Mouse (Mus musculus) hindbrain, embryonic 14.5 days (tissue): ENCODE results near the gene Ifit2. TPM values are rescaled to one million over a fixed set of nuclear protein-coding genes. Genes with fewer than 3 reads are reported as not detected.

Experiments used
- ATAC-seq: fragments of 200-750 bp; cut with Nextera tagmentation; 2 replicates; pipeline ENCODE4 v1.8.0; 2017; ENCODE audit warnings: moderate number of reproducible peaks, mild to moderate bottlenecking, moderate TSS enrichment, moderate library complexity; ENCODE audit not compliant: low FRiP score
- DNase-seq: peaks from one replicate; pipeline ENCODE4 v3.0.0-alpha.2; 2015; ENCODE audit warnings: low spot score
- H3K27ac ChIP-seq: fragments of 300-500 bp; sonication (generic); 2 replicates; pipeline ENCODE4 v1.5.1; 2014; ENCODE audit warnings: mild to moderate bottlenecking, moderate library complexity
- H3K27me3 ChIP-seq: fragments of 300-500 bp; sonication (generic); 2 replicates; pipeline ENCODE4 v1.6.1; 2014; ENCODE audit warnings: mild to moderate bottlenecking, low read length, mixed read lengths; ENCODE audit not compliant: control insufficient read depth, insufficient read depth
- H3K36me3 ChIP-seq: fragments of 300-500 bp; sonication (generic); replicated peaks from 2 replicates; pipeline ENCODE4 v1.6.1; 2014; ENCODE audit not compliant: control insufficient read depth, insufficient read depth
- H3K4me1 ChIP-seq: fragments of 300-500 bp; sonication (generic); replicated peaks from 2 replicates; pipeline ENCODE4 v1.6.1; 2014; ENCODE audit warnings: antibody characterized with exemption, low read length, mixed read lengths; ENCODE audit not compliant: control insufficient read depth, insufficient read depth
- H3K4me2 ChIP-seq: fragments of 300-500 bp; sonication (generic); replicated peaks from 2 replicates; pipeline ENCODE4 v1.6.1; 2014; ENCODE audit warnings: mild to moderate bottlenecking, moderate library complexity
- H3K4me3 ChIP-seq: fragments of 300-500 bp; sonication (generic); replicated peaks from 2 replicates; pipeline ENCODE4 v1.5.1; 2014; ENCODE audit warnings: mild to moderate bottlenecking, low read length
- H3K9ac ChIP-seq: fragments of 300-500 bp; sonication (generic); 2 replicates; pipeline ENCODE4 v1.6.1; 2014
- H3K9me3 ChIP-seq: fragments of 300-500 bp; sonication (generic); 2 replicates; pipeline ENCODE4 v1.6.1; 2016; ENCODE audit warnings: low read length; ENCODE audit not compliant: control insufficient read depth
- WGBS: fragments of 180-500 bp; shearing (Covaris S2); extraction: QIAGEN DNeasy Blood & Tissue Kit; methylation state at CpG from one replicate; pipeline ENCODE4 v1.1.7; 2014; 5-methylcytosine and 5-hydroxymethylcytosine counted together
- polyA plus RNA-seq: library from polyadenylated mRNA; unstranded; fragments of >200 nt; fragmentation: Nextera tagmentation; extraction: Ambion mirVana; gene quantifications from 2 replicates; pipeline ENCODE4 v1.2.1, GENCODE M21; 2014

Ifit2 gene
- polyA plus RNA-seq, 1 experiment from 2014 or later, result 5.8 TPM

GRCm38 (mm10) chr19:34532061-34532751 is 18.3 kb upstream of the Ifit2 start:
- Histone ChIP-seq H3K4me1 (no peaks in the 10 kb centered on the region), H3K27me3 (no peaks in the 10 kb centered on the region), H3K4me3 (no peak overlapping the region), H3K4me2 (no peak overlapping the region), H3K27ac (no peak overlapping the region), H3K9me3 (no peaks in the 10 kb centered on the region), H3K9ac (no peak overlapping the region), H3K36me3 (no peaks in the 10 kb centered on the region)
- DNase-seq (no peak), ATAC-seq (no peak)
- WGBS, result 96% methylated on average over 4 of the region's 4 CpGs

- Histone ChIP-seq H3K4me3 (no peak overlapping the region), H3K9ac (no peak overlapping the region), H3K4me1 (no peaks in the 10 kb centered on the region), H3K27me3 (no peaks in the 10 kb centered on the region), H3K9me3 (no peaks in the 10 kb centered on the region), H3K4me2 (no peak overlapping the region), H3K27ac (no peak overlapping the region), H3K36me3 (no peaks in the 10 kb centered on the region)
- 85% methylated on average over 1 of the region's 1 CpGs for WGBS
- DNase-seq, result no peak
- ATAC-seq, result no peak
Observed at GRCm38 (mm10) chr19:34539422-34539821, 11.1 kb upstream of the Ifit2 start.

GRCm38 (mm10) chr19:34546211-34546610 is 4.3 kb upstream of the Ifit2 start:
- Histone ChIP-seq H3K27me3 (no peaks in the 10 kb centered on the region), H3K27ac (no peak overlapping the region), H3K4me2 (no peak overlapping the region), H3K9ac (no peak overlapping the region), H3K4me1 (no peaks in the 10 kb centered on the region), H3K4me3 (no peak overlapping the region), H3K9me3 (no peaks in the 10 kb centered on the region), H3K36me3 (no peaks in the 10 kb centered on the region)
- ATAC-seq (no peak), DNase-seq (no peak)
- 87% methylated on average over 4 of the region's 4 CpGs for WGBS

- H3K27ac ChIP-seq, result no peak overlapping the region
- no peak overlapping the region for H3K4me3 ChIP-seq
- DNase-seq, result peak; percentile 68
- no peak overlapping the region for H3K4me2 ChIP-seq
- 28% methylated on average over 7 of the region's 7 CpGs for WGBS
- ATAC-seq, result no peak
- H3K27me3 ChIP-seq, result no peaks in the 10 kb centered on the region
- no peaks in the 10 kb centered on the region for H3K36me3 ChIP-seq
- H3K9ac ChIP-seq, result no peak overlapping the region
- no peaks in the 10 kb centered on the region for H3K4me1 ChIP-seq
- H3K9me3 ChIP-seq, result no peaks in the 10 kb centered on the region
Observed at GRCm38 (mm10) chr19:34547976-34548375, 2.5 kb upstream of the Ifit2 start.

- Histone ChIP-seq H3K27ac (peak overlapping the region; percentile 52), H3K36me3 (no peaks in the 10 kb centered on the region), H3K4me1 (no peaks in the 10 kb centered on the region), H3K27me3 (no peaks in the 10 kb centered on the region), H3K4me3 (peak overlapping the region; percentile 42), H3K9ac (peak overlapping the region; percentile 50), H3K9me3 (no peaks in the 10 kb centered on the region), H3K4me2 (peak overlapping the region; percentile 69)
- 26% methylated on average over 4 of the region's 4 CpGs for WGBS
- no peak for DNase-seq
- peak; percentile 19; the same call in 1 of the 2 replicates for ATAC-seq
Observed at GRCm38 (mm10) chr19:34550205-34550533, 325 bp upstream of the Ifit2 start.

GRCm38 (mm10) chr19:34551981-34552380 is 1.5 kb downstream of the Ifit2 start:
- no peaks in the 10 kb centered on the region for H3K4me1 ChIP-seq
- H3K9me3 ChIP-seq, result no peaks in the 10 kb centered on the region
- 76% methylated on average over 5 of the region's 5 CpGs for WGBS
- H3K27ac ChIP-seq, result no peak overlapping the region
- H3K9ac ChIP-seq, result no peak overlapping the region
- H3K36me3 ChIP-seq, result no peaks in the 10 kb centered on the region
- ATAC-seq (no peak), DNase-seq (no peak)
- H3K27me3 ChIP-seq, result no peaks in the 10 kb centered on the region
- H3K4me3 ChIP-seq, result no peak overlapping the region
- 0 out of 2 replicates have a peak overlapping the region, but pooled peaks have one; percentile 6 for H3K4me2 ChIP-seq

- H3K9me3 ChIP-seq, result no peaks in the 10 kb centered on the region
- H3K27me3 ChIP-seq, result no peaks in the 10 kb centered on the region
- no peak overlapping the region for H3K4me3 ChIP-seq
- no peak overlapping the region for H3K27ac ChIP-seq
- ATAC-seq (no peak), DNase-seq (no peak)
- no peak overlapping the region for H3K4me2 ChIP-seq
- WGBS, result 60% methylated on average over 6 of the region's 6 CpGs
- no peak overlapping the region for H3K9ac ChIP-seq
- no peaks in the 10 kb centered on the region for H3K4me1 ChIP-seq
- no peaks in the 10 kb centered on the region for H3K36me3 ChIP-seq
Observed at GRCm38 (mm10) chr19:34553021-34553420, 2.5 kb downstream of the Ifit2 start.

GRCm38 (mm10) chr19:34553522-34553921 is 3.0 kb downstream of the Ifit2 start:
- H3K9ac ChIP-seq, result no peak overlapping the region
- WGBS, result 76% methylated on average over 3 of the region's 3 CpGs
- H3K27ac ChIP-seq, result no peak overlapping the region
- no peaks in the 10 kb centered on the region for H3K36me3 ChIP-seq
- H3K27me3 ChIP-seq, result no peaks in the 10 kb centered on the region
- no peak for DNase-seq
- H3K9me3 ChIP-seq, result no peaks in the 10 kb centered on the region
- no peak overlapping the region for H3K4me2 ChIP-seq
- no peak overlapping the region for H3K4me3 ChIP-seq
- H3K4me1 ChIP-seq, result no peaks in the 10 kb centered on the region
- ATAC-seq, result no peak

- Histone ChIP-seq H3K4me1 (no peaks in the 10 kb centered on the region), H3K9ac (no peak overlapping the region), H3K36me3 (no peaks in the 10 kb centered on the region), H3K9me3 (no peaks in the 10 kb centered on the region), H3K4me2 (no peak overlapping the region), H3K4me3 (no peak overlapping the region), H3K27ac (no peak overlapping the region), H3K27me3 (no peaks in the 10 kb centered on the region)
- DNase-seq, result no peak
- no peak for ATAC-seq
Observed at GRCm38 (mm10) chr19:34554061-34554460, 3.6 kb downstream of the Ifit2 start.

- ATAC-seq (no peak), DNase-seq (no peak)
- H3K4me1 ChIP-seq, result no peaks in the 10 kb centered on the region
- no peak overlapping the region for H3K9ac ChIP-seq
- H3K9me3 ChIP-seq, result no peaks in the 10 kb centered on the region
- no peaks in the 10 kb centered on the region for H3K36me3 ChIP-seq
- no peaks in the 10 kb centered on the region for H3K27me3 ChIP-seq
- no peak overlapping the region for H3K27ac ChIP-seq
- no peak overlapping the region for H3K4me2 ChIP-seq
- H3K4me3 ChIP-seq, result no peak overlapping the region
- 79% methylated on average over 3 of the region's 3 CpGs for WGBS
Observed at GRCm38 (mm10) chr19:34556621-34557020, 6.1 kb downstream of the Ifit2 start.
